Mouse (Mus musculus) hindbrain, embryonic 14.5 days (tissue): ENCODE data around the gene Slco4a1. TPM values are rescaled to one million over a fixed set of nuclear protein-coding genes. Genes with fewer than 3 reads are reported as not detected.

Source experiments
- ATAC-seq: fragments of 200-750 bp; cut with Nextera tagmentation; 2 replicates; pipeline ENCODE4 v1.8.0; 2017; ENCODE audit warnings: moderate number of reproducible peaks, mild to moderate bottlenecking, moderate TSS enrichment, moderate library complexity; ENCODE audit not compliant: low FRiP score
- DNase-seq: peaks from one replicate; pipeline ENCODE4 v3.0.0-alpha.2; 2015; ENCODE audit warnings: low spot score
- H3K27ac ChIP-seq: fragments of 300-500 bp; sonication (generic); 2 replicates; pipeline ENCODE4 v1.5.1; 2014; ENCODE audit warnings: mild to moderate bottlenecking, moderate library complexity
- H3K27me3 ChIP-seq: fragments of 300-500 bp; sonication (generic); 2 replicates; pipeline ENCODE4 v1.6.1; 2014; ENCODE audit warnings: mild to moderate bottlenecking, low read length, mixed read lengths; ENCODE audit not compliant: control insufficient read depth, insufficient read depth
- H3K36me3 ChIP-seq: fragments of 300-500 bp; sonication (generic); replicated peaks from 2 replicates; pipeline ENCODE4 v1.6.1; 2014; ENCODE audit not compliant: control insufficient read depth, insufficient read depth
- H3K4me1 ChIP-seq: fragments of 300-500 bp; sonication (generic); replicated peaks from 2 replicates; pipeline ENCODE4 v1.6.1; 2014; ENCODE audit warnings: antibody characterized with exemption, low read length, mixed read lengths; ENCODE audit not compliant: control insufficient read depth, insufficient read depth
- H3K4me2 ChIP-seq: fragments of 300-500 bp; sonication (generic); replicated peaks from 2 replicates; pipeline ENCODE4 v1.6.1; 2014; ENCODE audit warnings: mild to moderate bottlenecking, moderate library complexity
- H3K4me3 ChIP-seq: fragments of 300-500 bp; sonication (generic); replicated peaks from 2 replicates; pipeline ENCODE4 v1.5.1; 2014; ENCODE audit warnings: mild to moderate bottlenecking, low read length
- H3K9ac ChIP-seq: fragments of 300-500 bp; sonication (generic); 2 replicates; pipeline ENCODE4 v1.6.1; 2014
- H3K9me3 ChIP-seq: fragments of 300-500 bp; sonication (generic); 2 replicates; pipeline ENCODE4 v1.6.1; 2016; ENCODE audit warnings: low read length; ENCODE audit not compliant: control insufficient read depth
- WGBS: fragments of 180-500 bp; shearing (Covaris S2); extraction: QIAGEN DNeasy Blood & Tissue Kit; methylation state at CpG from one replicate; pipeline ENCODE4 v1.1.7; 2014; 5-methylcytosine and 5-hydroxymethylcytosine counted together
- polyA plus RNA-seq: library from polyadenylated mRNA; unstranded; fragments of >200 nt; fragmentation: Nextera tagmentation; extraction: Ambion mirVana; gene quantifications from 2 replicates; pipeline ENCODE4 v1.2.1, GENCODE M21; 2014

Slco4a1 gene
- polyA plus RNA-seq, result 1.4 and 2.2 TPM in 2 replicates

- 2% methylated on average over 65 of the region's 65 CpGs for WGBS
- peak within 1 kb of the TSS; percentile 97 for H3K4me2 ChIP-seq
- H3K36me3 ChIP-seq, result no peaks in the 10 kb centered on the region
- DNase-seq (peak; percentile 62), ATAC-seq (peak; percentile 90)
- peaks cover 38% of the 10 kb centered on the region for H3K27me3 ChIP-seq
- H3K27ac ChIP-seq, result no peak within 1 kb of the TSS
- no peaks in the 10 kb centered on the region; the same call in 1 of the 2 replicates for H3K4me1 ChIP-seq
- H3K9me3 ChIP-seq, result no peaks in the 10 kb centered on the region
- H3K9ac ChIP-seq, result peak within 1 kb of the TSS; percentile 54
- peak within 1 kb of the TSS; percentile 59 for H3K4me3 ChIP-seq
Observed at GRCm38 (mm10) chr2:180455723-180456698, at the start of gene Slco4a1. TSS of gene Slco4a1 (plus strand) at chr2:180456245.

GRCm38 (mm10) chr2:180408410-180408809, 47.6 kb upstream of the Slco4a1 start:
- Histone ChIP-seq H3K4me1 (0 out of 2 replicates have a peak, but pooled peaks cover 7% of the 10 kb centered on the region), H3K36me3 (no peaks in the 10 kb centered on the region), H3K9ac (no peak overlapping the region), H3K9me3 (no peaks in the 10 kb centered on the region), H3K4me2 (no peak overlapping the region), H3K27ac (no peak overlapping the region), H3K27me3 (no peaks in the 10 kb centered on the region), H3K4me3 (no peak overlapping the region)
- 38% methylated on average over 2 of the region's 2 CpGs for WGBS
- no peak for DNase-seq
- no peak for ATAC-seq

GRCm38 (mm10) chr2:180410432-180410831, 45.6 kb upstream of the Slco4a1 start:
- ATAC-seq (no peak), DNase-seq (no peak)
- 0 out of 2 replicates have a peak, but pooled peaks cover 7% of the 10 kb centered on the region for H3K4me1 ChIP-seq
- H3K27ac ChIP-seq, result no peak overlapping the region
- no peaks in the 10 kb centered on the region for H3K36me3 ChIP-seq
- no peak overlapping the region for H3K4me2 ChIP-seq
- no peaks in the 10 kb centered on the region for H3K9me3 ChIP-seq
- 45% methylated on average over 8 of the region's 8 CpGs for WGBS
- no peaks in the 10 kb centered on the region for H3K27me3 ChIP-seq
- H3K4me3 ChIP-seq, result no peak overlapping the region
- no peak overlapping the region for H3K9ac ChIP-seq

- H3K4me3 ChIP-seq, result no peak overlapping the region
- no peak overlapping the region for H3K27ac ChIP-seq
- ATAC-seq (no peak), DNase-seq (no peak)
- no peaks in the 10 kb centered on the region for H3K27me3 ChIP-seq
- no peaks in the 10 kb centered on the region for H3K36me3 ChIP-seq
- H3K4me2 ChIP-seq, result no peak overlapping the region
- 12% methylated on average over 8 of the region's 8 CpGs for WGBS
- 0 out of 2 replicates have a peak, but pooled peaks cover 7% of the 10 kb centered on the region for H3K4me1 ChIP-seq
- H3K9ac ChIP-seq, result no peak overlapping the region
- H3K9me3 ChIP-seq, result no peaks in the 10 kb centered on the region
Observed at GRCm38 (mm10) chr2:180411013-180411412, 45.0 kb upstream of the Slco4a1 start.

GRCm38 (mm10) chr2:180415627-180416026, 40.4 kb upstream of the Slco4a1 start:
- DNase-seq (no peak), ATAC-seq (no peak)
- Histone ChIP-seq H3K4me1 (0 out of 2 replicates have a peak, but pooled peaks cover 5% of the 10 kb centered on the region), H3K27me3 (no peaks in the 10 kb centered on the region), H3K4me2 (no peak overlapping the region), H3K36me3 (no peaks in the 10 kb centered on the region), H3K9me3 (no peaks in the 10 kb centered on the region), H3K9ac (no peak overlapping the region), H3K4me3 (no peak overlapping the region), H3K27ac (no peak overlapping the region)
- WGBS, result 72% methylated on average over 3 of the region's 3 CpGs

GRCm38 (mm10) chr2:180417731-180418130, 38.3 kb upstream of the Slco4a1 start:
- Histone ChIP-seq H3K4me2 (no peak overlapping the region), H3K36me3 (no peaks in the 10 kb centered on the region), H3K9ac (no peak overlapping the region), H3K27ac (no peak overlapping the region), H3K4me1 (no peaks in the 10 kb centered on the region), H3K27me3 (no peaks in the 10 kb centered on the region), H3K4me3 (no peak overlapping the region), H3K9me3 (no peaks in the 10 kb centered on the region)
- 15% methylated on average over 9 of the region's 9 CpGs for WGBS
- no peak for ATAC-seq
- DNase-seq, result peak; percentile 43

- H3K9me3 ChIP-seq, result no peaks in the 10 kb centered on the region
- H3K36me3 ChIP-seq, result no peaks in the 10 kb centered on the region
- H3K4me3 ChIP-seq, result no peak overlapping the region
- no peak overlapping the region for H3K9ac ChIP-seq
- no peak overlapping the region for H3K4me2 ChIP-seq
- 73% methylated on average over 3 of the region's 3 CpGs for WGBS
- no peaks in the 10 kb centered on the region for H3K4me1 ChIP-seq
- no peak for DNase-seq
- H3K27me3 ChIP-seq, result no peaks in the 10 kb centered on the region
- ATAC-seq, result no peak
- H3K27ac ChIP-seq, result no peak overlapping the region
Observed at GRCm38 (mm10) chr2:180420641-180421040, 35.4 kb upstream of the Slco4a1 start.

- Histone ChIP-seq H3K36me3 (no peaks in the 10 kb centered on the region), H3K4me1 (no peaks in the 10 kb centered on the region), H3K27ac (no peak overlapping the region), H3K9ac (no peak overlapping the region), H3K27me3 (no peaks in the 10 kb centered on the region), H3K4me3 (no peak overlapping the region), H3K4me2 (no peak overlapping the region), H3K9me3 (no peaks in the 10 kb centered on the region)
- WGBS, result 47% methylated on average over 2 of the region's 2 CpGs
- ATAC-seq, result no peak
- DNase-seq, result no peak
Observed at GRCm38 (mm10) chr2:180425115-180425514, 30.9 kb upstream of the Slco4a1 start.

- H3K9me3 ChIP-seq, result no peaks in the 10 kb centered on the region
- no peak overlapping the region for H3K4me2 ChIP-seq
- no peak overlapping the region for H3K4me3 ChIP-seq
- 54% methylated on average over 8 of the region's 8 CpGs for WGBS
- H3K4me1 ChIP-seq, result no peaks in the 10 kb centered on the region
- no peak overlapping the region for H3K9ac ChIP-seq
- H3K27me3 ChIP-seq, result no peaks in the 10 kb centered on the region
- no peaks in the 10 kb centered on the region for H3K36me3 ChIP-seq
- 0 out of 2 replicates have a peak, but pooled peaks have one; percentile 27 for ATAC-seq
- DNase-seq, result peak; percentile 57
- no peak overlapping the region for H3K27ac ChIP-seq
Observed at GRCm38 (mm10) chr2:180427073-180427472, 29.0 kb upstream of the Slco4a1 start.
